Mouse (Mus musculus) liver, postnatal 0 days (tissue): ENCODE data around the gene Gm17655. TPM values are rescaled to one million over a fixed set of nuclear protein-coding genes. Genes with fewer than 3 reads are reported as not detected.
A peak's percentile ranks its signal among the peaks of the same experiment; 100 is the strongest.

Source experiments
- ATAC-seq: fragments of 200-750 bp; cut with Nextera tagmentation; 2 replicates; pipeline ENCODE4 v1.8.0; 2017; ENCODE audit warnings: mild to moderate bottlenecking, moderate library complexity
- DNase-seq: peaks from one replicate; pipeline ENCODE4 v3.0.0-alpha.2; 2016
- H3K27ac ChIP-seq: fragments of 300-500 bp; sonication (generic); 2 replicates; pipeline ENCODE4 v1.5.1; 2014; ENCODE audit warnings: antibody characterized with exemption, moderate library complexity, mild to moderate bottlenecking, low read depth
- H3K27me3 ChIP-seq: fragments of 300-500 bp; sonication (generic); 2 replicates; pipeline ENCODE4 v1.6.1; 2014; ENCODE audit warnings: low read length, control low read depth, mixed read lengths; ENCODE audit not compliant: insufficient read depth
- H3K36me3 ChIP-seq: fragments of 300-500 bp; sonication (generic); replicated peaks from 2 replicates; pipeline ENCODE4 v1.6.1; 2014; ENCODE audit warnings: mild to moderate bottlenecking, control low read depth, low read length, moderate library complexity, mixed read lengths; ENCODE audit not compliant: insufficient read depth
- H3K4me1 ChIP-seq: fragments of 300-500 bp; sonication (generic); 2 replicates; pipeline ENCODE4 v1.6.1; 2014; ENCODE audit warnings: antibody characterized with exemption, mild to moderate bottlenecking, control low read depth; ENCODE audit not compliant: insufficient read depth
- H3K4me2 ChIP-seq: fragments of 300-500 bp; sonication (generic); 2 replicates; pipeline ENCODE4 v1.6.1; 2014; ENCODE audit warnings: low read depth, mild to moderate bottlenecking, low read length, moderate library complexity, mixed read lengths
- H3K4me3 ChIP-seq: fragments of 300-500 bp; sonication (generic); 2 replicates; pipeline ENCODE4 v1.5.1; 2014; ENCODE audit warnings: low read depth, low read length
- H3K9ac ChIP-seq: fragments of 300-500 bp; sonication (generic); replicated peaks from 2 replicates; pipeline ENCODE4 v1.6.1; 2014; ENCODE audit warnings: mild to moderate bottlenecking, moderate library complexity
- H3K9me3 ChIP-seq: fragments of 300-500 bp; sonication (generic); 2 replicates; pipeline ENCODE4 v1.6.1; 2016; ENCODE audit warnings: mild to moderate bottlenecking, control low read depth, low read length, mixed read lengths
- CTCF ChIP-seq: sonication (generic); IDR thresholded peaks from 2 replicates; pipeline ENCODE4 v1.5.1; 2016; ENCODE audit warnings: antibody characterized with exemption, low read depth
- EP300 ChIP-seq: IDR thresholded peaks from 2 replicates; pipeline ENCODE4 v1.6.1; 2016; ENCODE audit warnings: antibody characterized with exemption, low read depth, mild to moderate bottlenecking
- WGBS: fragments of 180-500 bp; shearing (Covaris S2); extraction: QIAGEN DNeasy Blood & Tissue Kit; methylation state at CpG from one replicate; pipeline ENCODE4 v1.1.7; 2014; ENCODE audit not compliant: insufficient replicate concordance; 5-methylcytosine and 5-hydroxymethylcytosine counted together
- polyA plus RNA-seq: library from polyadenylated mRNA; unstranded; fragments of >200 nt; fragmentation: Nextera tagmentation; extraction: Ambion mirVana; gene quantifications from 2 replicates; pipeline ENCODE4 v1.2.1, GENCODE M21; 2015

The Gm17655 gene
- polyA plus RNA-seq, 1 experiment from 2014 or later, result 1.2 TPM

- Histone ChIP-seq H3K36me3 (peaks cover 28% of the 10 kb centered on the region), H3K9ac (0 out of 2 replicates have a peak overlapping the region, but pooled peaks have one; percentile 4), H3K4me1 (peaks cover 18% of the 10 kb centered on the region), H3K27ac (no peak overlapping the region), H3K4me2 (peak overlapping the region; percentile 70), H3K9me3 (no peaks in the 10 kb centered on the region), H3K4me3 (peak overlapping the region; percentile 34), H3K27me3 (no peaks in the 10 kb centered on the region; the same call in 1 of the 2 replicates)
- TF ChIP-seq EP300, result no peak
- no peak for TF ChIP-seq CTCF
- DNase-seq (peak; percentile 36), ATAC-seq (peak; percentile 12; the same call in 1 of the 2 replicates)
- WGBS, result 1% methylated on average over 29 of the region's 37 CpGs
These were observed 28.8 kb upstream of the Gm17655 start for GRCm38 (mm10) chr5:110100921-110101631.

- peak within 1 kb of the TSS; percentile 70 for H3K4me2 ChIP-seq
- no peak within 1 kb of the TSS for H3K9ac ChIP-seq
- ATAC-seq (peak; percentile 26; the same call in 1 of the 2 replicates), DNase-seq (peak; percentile 42)
- peak within 1 kb of the TSS; percentile 34 for H3K4me3 ChIP-seq
- no peaks in the 10 kb centered on the region for H3K9me3 ChIP-seq
- peaks cover 20% of the 10 kb centered on the region for H3K36me3 ChIP-seq
- peaks cover 21% of the 10 kb centered on the region for H3K4me1 ChIP-seq
- 21% methylated on average over 25 of the region's 25 CpGs for WGBS
- H3K27ac ChIP-seq, result no peak within 1 kb of the TSS
- no peaks in the 10 kb centered on the region; the same call in 1 of the 2 replicates for H3K27me3 ChIP-seq
- TF ChIP-seq CTCF, result peak; percentile 13; the same call in 1 of the 2 replicates
- no peak for TF ChIP-seq EP300
These were observed 27.6 kb upstream of the Gm17655 start, which contains the start of gene Plcxd1 for GRCm38 (mm10) chr5:110099656-110100580. TSS of gene Plcxd1 (plus strand) at chr5:110099969.

- Histone ChIP-seq H3K27ac (no peak overlapping the region), H3K36me3 (peaks cover 11% of the 10 kb centered on the region), H3K4me1 (peaks cover 21% of the 10 kb centered on the region), H3K4me2 (no peak overlapping the region), H3K4me3 (no peak overlapping the region), H3K9ac (no peak overlapping the region), H3K27me3 (no peaks in the 10 kb centered on the region; the same call in 1 of the 2 replicates), H3K9me3 (no peaks in the 10 kb centered on the region)
- TF ChIP-seq CTCF, result no peak
- TF ChIP-seq EP300, result no peak
- WGBS, result 75% methylated on average over 1 of the region's 1 CpGs
- no peak for ATAC-seq
- no peak for DNase-seq
These were observed 26.7 kb upstream of the Gm17655 start for GRCm38 (mm10) chr5:110098991-110099477.

GRCm38 (mm10) chr5:110094847-110095213 lies 22.5 kb upstream of the Gm17655 start:
- H3K9me3 ChIP-seq, result no peaks in the 10 kb centered on the region
- 0 out of 2 replicates have a peak, but pooled peaks cover 3% of the 10 kb centered on the region for H3K4me1 ChIP-seq
- peak overlapping the region; percentile 44 for H3K4me3 ChIP-seq
- no peaks in the 10 kb centered on the region for H3K36me3 ChIP-seq
- H3K27ac ChIP-seq, result peak overlapping the region; percentile 81
- no peak for DNase-seq
- peak; percentile 54 for ATAC-seq
- no peaks in the 10 kb centered on the region for H3K27me3 ChIP-seq
- peak overlapping the region; percentile 66 for H3K4me2 ChIP-seq
- H3K9ac ChIP-seq, result peak overlapping the region; percentile 47
- TF ChIP-seq EP300 (no peak), CTCF (no peak)
- WGBS, result 4% methylated on average over 4 of the region's 4 CpGs

- H3K27ac ChIP-seq, result peak within 1 kb of the TSS; percentile 81
- H3K9ac ChIP-seq, result peak within 1 kb of the TSS; percentile 47
- H3K4me3 ChIP-seq, result peak within 1 kb of the TSS; percentile 44
- H3K4me1 ChIP-seq, result 0 out of 2 replicates have a peak, but pooled peaks cover 3% of the 10 kb centered on the region
- 1% methylated on average over 25 of the region's 25 CpGs for WGBS
- TF ChIP-seq EP300 (no peak), CTCF (no peak)
- peak; percentile 85 for DNase-seq
- ATAC-seq, result peak; percentile 97
- H3K27me3 ChIP-seq, result no peaks in the 10 kb centered on the region
- no peaks in the 10 kb centered on the region for H3K9me3 ChIP-seq
- H3K4me2 ChIP-seq, result peak within 1 kb of the TSS; percentile 66
- no peaks in the 10 kb centered on the region for H3K36me3 ChIP-seq
These were observed 21.9 kb upstream of the Gm17655 start, which contains the start of gene Gm35315 for GRCm38 (mm10) chr5:110094030-110094846. TSS of gene Gm35315 (minus strand) at chr5:110094420.
